Mouse (Mus musculus) embryo, embryonic 9.5 days (tissue): Measurements from ENCODE around the gene Sell.
A peak's percentile ranks its signal among the peaks of the same experiment; 100 is the strongest.
"Not testable (repeated sequence)": the region's sequence is repeated elsewhere in the genome, so short reads cannot be mapped to it uniquely, and the experiment has no call there.

ENCODE experiments used
- DNase-seq: peaks from one replicate; pipeline ENCODE4 v3.0.0-alpha.2; 2017; ENCODE audit errors: extremely low spot score

Sell gene

DNA sequence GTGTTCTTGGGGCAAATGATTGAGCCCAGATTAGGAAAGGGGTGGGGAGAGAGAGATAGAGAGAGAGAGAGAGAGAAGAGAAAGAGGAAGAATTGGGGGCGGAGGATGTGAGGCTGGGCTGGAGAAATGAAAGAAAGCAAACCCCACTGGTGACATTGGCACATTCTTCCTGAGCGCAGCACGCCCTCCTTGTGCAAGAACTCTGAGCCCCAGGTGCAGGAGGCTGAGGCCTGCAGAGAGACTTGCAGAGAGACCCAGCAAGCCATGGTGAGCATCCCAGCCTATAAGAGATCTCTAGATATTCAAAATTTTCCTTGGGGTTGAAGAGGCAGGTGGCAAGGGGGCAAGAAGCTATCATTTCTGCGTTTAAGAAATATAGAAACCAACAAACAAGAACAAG, at the start of gene Sell:
TSS of gene Sell (plus strand) at position 58 of the 400 bp plus-strand sequence.
- DNase-seq, result no peak

DNA sequence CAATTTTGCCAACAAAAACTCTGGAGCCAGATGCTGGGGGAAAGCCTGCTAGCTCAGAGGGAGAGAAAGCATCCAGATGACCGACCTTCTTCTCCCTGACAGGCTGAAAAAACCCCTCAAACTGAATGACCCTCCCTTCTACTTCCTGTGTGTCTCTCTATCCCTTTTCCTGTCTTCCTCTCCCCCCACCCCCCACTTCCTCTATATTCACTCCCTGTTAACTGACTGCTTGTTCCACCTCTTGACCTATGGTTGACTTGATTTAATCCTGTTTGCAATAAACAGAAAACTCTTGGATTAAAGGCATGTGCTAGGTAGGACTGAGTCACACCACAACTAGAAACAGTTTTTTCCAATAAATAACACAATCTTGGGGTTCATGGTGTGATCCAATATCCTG, 47.2 kb upstream of the Sell start:
- DNase-seq, result no peak

DNA sequence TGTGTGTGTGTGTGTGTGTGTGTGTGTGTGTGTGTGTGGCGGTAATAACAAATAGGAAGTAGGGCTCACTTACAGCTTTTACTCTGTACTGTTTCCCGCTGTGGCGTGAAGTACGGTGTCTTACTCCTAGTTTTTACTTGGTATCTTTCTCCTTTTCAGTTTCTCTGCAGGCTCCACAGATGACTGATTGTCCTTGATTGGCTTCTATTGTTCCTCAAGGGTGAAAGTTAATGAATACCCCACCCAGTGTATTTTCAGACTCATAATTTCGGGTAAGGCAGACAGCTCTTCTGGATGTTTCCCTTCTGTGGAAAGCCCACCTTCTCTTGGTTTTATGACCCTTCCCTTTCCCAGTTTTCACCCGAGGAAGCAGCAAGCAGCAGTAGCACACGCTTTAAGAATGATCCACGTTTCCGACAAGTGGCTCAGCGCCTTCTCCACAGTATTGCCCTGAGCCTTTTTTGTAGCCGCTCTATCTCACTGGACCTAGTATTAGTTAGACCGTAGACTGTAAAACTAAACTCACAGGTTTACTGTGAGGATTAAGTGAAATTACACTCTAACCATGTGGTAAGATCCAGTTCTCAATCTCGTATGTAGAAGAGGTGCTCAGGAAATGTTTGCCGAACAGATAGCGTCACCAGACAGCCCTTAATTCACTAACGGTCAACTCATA, 43.4 kb upstream of the Sell start:
- no peak for DNase-seq

DNA sequence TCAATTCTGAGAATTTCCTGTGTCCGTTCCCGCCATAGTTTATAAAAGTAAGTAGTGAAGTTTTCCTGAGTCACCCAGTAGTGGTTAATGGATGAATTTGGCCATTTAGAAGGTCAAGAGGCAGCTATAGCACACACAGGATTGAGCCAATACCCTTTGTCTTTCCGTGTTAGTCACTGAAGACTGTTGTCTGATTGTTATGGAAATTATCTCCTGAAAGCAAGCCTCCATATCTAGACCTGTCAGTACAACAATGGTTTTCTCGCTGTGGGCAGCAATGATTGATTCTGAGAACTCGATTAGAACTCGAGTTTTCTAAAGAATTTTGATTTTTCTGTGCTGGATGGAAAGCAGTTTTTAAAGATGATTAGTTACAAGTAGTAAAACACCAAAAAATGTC, 42.0 kb upstream of the Sell start:
- DNase-seq, result no peak

DNA sequence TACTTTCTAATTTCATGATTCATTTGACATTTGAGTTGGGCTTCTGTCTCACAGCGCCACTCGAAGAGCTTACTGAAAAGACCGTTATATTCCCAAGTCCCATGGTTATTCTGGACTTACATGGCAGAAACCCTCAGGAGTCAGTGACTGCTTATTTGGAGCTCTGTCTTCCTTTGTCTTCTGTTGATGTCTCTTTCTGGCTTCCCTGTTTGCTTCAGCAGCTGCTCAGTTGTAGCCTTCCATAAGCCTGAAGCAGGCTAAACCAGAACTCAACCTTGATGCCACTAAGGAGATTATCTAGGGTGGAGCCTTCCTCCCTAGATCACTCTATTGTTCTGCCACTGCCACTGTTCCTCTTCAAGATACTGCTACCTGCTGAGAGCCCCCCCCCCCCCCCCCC, 41.0 kb upstream of the Sell start:
- DNase-seq, result not testable (repeated sequence)

DNA sequence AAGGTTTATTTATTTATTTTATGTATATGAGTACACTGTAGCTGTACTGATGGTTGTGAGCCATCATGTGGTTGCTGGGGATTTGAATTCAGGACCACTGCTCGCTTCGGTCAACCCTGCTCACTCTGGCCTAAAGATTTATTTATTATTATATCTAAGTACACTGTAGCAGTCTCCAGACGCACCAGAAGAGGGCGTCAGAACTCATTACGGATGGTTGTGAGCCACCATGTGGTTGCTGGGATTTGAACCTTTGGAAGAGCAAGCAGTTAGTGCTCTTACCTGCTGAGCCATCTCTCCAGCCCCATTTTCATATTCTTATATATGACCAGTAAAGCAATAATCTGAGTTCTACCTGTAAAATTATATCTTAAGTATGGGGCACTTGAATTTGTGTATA, 39.7 kb upstream of the Sell start:
- not testable (repeated sequence) for DNase-seq

DNA sequence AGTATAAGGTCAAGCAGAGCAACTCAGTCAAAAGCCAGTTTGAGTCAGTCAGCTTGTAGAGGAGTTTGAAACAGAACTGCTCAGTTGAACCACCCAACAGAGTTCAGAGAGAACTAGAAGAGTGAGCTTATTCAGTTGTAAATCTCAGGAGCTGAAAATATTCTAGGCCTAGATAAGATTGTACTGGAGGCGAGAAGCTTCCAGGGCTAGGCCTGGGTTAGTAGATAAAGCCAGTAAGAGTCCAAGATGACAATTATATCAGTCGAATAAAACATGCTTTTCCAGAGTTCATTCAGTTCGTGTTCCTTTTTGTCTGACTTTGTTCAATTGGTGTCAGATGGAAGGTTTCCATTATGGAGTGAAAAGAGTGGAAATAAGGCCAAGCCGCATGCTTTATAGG, 36.1 kb upstream of the Sell start:
- DNase-seq, result no peak

DNA sequence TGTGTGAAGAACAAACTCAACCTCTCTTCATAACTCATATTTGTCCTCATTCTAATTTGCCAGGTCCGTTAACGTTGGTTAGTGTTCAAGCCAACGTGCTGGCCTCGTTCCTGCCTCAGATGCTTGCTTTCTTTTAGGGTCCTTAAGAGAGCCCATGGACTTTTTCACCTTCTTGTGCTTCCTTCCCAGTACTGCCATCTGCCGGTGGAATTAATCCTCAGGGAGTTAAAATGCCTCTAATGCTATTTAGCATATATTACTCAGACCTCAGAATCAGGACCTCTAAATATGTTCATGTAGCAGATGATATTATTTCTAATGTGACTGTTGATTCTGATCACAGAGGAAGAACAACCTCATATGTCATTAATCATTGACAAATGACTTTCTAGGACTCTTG, 34.4 kb upstream of the Sell start:
- no peak for DNase-seq

DNA sequence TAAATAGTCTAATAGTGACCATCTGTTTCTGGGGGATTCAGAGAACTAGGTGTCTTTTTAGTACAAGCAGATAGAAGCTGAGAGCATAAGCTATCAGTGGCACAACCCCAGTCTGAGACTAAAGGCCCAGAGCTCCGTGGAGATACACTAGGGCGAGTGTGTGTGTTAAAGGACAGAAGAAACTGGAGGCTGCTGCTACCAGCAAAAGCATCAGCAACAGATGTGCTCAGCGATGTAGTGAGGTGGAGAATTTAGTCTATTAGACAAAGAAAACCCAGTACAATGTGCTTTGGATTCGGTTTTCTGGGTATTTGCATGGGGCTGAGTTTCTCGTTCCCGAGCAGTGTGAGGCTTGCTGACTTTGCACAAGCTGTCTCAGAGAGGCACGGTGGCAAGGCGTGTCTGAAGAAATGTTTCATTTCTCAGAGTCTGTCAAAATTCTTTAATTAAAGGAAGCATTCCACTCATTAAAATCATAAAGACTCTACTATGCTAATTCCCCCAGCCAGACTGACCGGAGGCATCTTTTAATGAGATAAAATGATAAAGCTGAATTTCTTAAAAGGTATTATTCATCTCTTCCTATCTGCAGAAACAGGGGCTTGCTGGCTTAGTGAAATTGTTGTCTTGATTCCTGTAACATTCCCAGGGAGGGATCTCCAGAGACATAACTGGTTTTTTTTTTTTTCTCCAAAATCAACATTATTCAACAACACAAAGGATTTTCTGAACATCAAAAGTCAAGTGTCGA, 21.2 kb upstream of the Sell start:
- DNase-seq, result no peak

DNA sequence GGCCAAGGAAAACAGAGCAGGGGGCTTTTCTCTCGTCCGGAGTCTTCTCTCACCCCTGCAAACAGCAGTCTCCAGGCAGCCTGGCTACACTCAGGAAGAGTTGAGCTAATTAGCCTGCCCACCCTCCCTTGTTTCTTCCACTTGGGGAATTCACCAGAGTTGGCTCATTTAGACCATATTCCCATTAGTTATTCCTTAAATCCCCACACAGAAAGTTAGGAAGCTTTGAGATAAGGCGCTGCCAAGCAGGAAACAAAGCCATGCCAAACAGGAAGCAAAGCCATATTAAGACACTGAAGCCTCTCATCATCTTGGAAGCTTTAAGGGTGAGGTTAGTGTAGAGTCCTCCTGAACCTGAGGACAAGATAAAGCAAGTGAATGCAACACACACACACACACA, 18.2 kb upstream of the Sell start:
- DNase-seq, result no peak

DNA sequence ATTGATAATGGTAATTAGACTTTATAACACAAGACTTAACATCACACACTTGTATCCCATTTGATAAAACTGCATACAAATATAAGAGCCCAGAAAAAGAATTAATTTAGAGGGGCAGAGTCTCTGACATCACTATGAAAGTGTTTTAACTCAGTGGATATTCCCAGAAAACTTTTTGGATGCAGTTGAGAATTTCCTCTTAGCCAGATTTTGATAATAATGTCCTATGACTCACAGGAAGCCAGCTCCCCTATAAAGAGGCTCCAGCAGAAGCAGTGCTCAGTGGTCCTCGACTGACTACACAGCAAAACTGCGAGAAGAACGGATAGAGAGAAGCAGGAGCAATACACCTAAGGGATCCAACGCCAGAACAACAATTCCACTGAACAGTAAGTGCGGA, 13.8 kb upstream of the Sell start, which contains the start of gene Sele:
TSS of gene Sele (plus strand) at position 301 of the 400 bp plus-strand sequence.
- no peak for DNase-seq

DNA sequence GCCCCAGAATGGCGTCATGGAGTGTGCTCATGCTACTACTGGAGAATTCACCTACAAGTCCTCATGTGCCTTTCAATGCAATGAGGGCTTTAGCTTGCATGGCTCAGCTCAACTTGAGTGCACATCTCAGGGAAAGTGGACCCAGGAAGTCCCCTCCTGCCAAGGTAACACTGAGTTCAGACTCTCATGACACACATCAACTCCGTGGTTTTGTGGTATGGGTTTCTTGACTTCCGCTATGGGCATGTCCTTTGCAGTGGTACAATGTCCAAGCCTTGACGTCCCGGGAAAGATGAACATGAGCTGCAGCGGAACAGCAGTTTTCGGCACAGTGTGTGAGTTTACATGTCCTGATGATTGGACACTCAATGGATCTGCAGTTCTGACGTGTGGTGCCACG, 8.2 kb upstream of the Sell start:
- DNase-seq, result no peak

DNA sequence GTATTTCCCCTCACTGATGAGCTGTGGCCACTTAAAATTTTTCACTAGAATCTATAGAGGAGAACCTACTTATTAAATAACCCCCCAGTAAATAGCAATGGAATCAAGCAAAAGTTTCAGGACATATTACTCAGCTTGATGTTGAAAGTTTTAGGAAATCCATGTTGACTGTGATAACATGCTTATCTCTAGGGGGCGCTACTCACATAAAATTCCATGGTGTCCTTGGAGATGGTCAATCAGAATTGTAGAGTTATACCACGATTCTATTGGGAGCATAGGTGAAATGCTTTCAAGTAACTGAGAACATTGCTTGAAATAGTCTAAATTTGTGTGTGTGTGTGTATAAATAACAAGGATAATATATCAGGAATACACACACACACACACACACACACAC, 7.0 kb upstream of the Sell start:
- DNase-seq, result no peak

DNA sequence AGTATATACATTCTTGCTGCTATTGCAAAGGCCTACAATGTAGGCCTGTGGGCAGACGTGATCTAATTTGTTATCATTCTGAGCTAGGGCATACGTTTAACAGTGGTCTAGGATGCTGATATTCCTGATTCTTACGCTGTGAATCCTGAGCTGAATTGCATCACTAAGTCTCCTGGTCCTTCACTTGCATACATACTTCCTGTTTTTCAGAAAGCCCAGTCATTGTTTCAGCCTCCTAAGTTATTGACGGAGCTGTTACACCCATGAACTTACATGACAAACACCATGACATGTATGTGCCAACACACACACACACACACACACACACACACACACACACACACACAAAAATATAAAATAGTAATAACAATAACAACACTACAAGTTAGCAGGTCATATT, 1.7 kb upstream of the Sell start:
- no peak for DNase-seq

DNA sequence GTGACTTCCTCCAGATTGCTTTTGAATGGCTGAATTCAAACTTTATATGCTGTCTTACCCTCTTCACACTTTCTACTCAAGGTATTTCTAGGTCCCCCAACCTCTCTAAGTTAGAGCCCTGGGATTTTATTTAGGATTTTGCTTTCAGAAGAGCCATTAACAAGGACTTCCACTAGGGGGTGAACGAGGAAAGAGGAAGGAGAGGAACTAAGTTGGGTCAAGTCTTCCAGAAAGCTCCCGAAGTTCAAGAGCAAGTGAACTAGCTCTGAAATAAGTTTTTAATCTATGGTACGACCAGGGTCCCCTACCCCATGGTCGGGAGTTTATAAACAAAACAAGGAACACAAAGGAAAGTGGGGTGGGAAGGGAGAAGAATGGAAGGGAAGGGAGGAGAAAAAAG, 504 bp upstream of the Sell start:
- DNase-seq, result peak; percentile 5

DNA sequence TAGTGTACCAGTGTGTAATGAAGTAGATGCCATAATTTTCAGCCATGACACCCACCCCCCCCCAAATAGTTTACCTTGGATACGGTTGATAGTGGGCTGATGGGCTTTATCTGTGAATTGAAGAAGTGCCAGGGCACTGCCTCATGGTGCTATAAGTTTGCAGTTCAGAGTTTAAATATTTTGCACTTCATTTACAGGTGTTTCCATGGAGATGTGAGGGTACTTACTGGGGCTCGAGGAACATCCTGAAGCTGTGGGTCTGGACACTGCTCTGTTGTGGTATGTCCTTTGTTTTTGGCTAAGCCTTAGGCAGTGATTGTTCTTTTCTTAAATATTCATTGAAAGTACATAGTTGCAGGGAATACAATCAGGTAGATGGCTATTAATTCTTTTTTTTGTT, 1.1 kb downstream of the Sell start:
- no peak for DNase-seq

DNA sequence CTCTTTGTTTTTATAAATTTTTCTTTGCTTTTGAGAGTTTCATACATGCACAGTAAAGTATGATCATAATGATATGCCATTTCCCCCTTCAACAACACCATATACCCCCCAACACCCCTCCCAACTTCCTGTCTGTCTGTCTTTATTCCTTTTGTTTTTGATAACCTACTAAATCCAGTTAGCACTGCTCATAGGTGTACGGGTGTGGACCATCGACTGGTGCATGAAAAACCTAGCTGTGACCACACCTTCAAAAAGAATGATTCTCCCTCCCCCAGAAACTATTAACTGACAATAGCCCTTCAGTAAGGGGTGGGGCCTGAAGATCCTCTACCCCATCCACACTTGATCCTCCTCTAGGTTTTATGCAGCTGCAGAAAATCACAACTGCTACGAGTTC, 2.0 kb downstream of the Sell start:
- no peak for DNase-seq

DNA sequence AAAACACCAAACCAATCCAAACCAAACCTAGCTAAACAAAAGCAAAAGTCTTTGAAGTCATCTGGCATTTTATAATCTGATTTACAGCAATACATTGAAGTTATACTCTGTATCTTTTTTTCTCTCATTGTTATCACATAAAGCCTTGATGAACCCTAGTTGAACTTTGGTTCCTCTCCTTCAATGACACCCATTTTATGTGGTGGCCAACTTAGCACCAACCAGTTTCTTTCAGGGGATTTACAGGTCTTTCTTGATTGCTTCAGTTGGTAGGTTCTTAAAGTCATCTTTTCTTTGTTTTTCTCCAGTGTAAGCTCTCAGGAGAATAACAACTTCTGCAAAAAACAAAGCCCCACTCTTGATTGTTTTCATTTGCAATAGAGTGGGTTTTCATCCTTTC, 7.5 kb downstream of the Sell start:
- no peak for DNase-seq

DNA sequence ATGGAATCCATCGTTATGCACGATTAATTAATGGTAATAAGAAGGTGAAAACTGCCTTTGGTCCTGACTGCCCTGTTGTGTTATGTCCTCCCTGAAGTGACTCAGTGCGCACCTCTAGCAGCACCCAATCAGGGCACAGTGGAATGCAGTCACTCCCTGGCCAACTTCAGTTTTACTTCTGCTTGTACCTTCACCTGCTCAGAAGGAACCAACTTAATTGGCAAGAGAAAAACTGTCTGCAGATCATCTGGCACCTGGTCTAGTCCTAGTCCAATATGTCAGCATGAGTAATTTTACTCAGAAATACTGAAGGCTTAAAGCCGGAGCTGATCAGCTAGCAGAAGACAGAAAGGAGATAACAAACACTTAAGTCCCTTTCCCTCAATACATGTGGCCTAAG, 8.7 kb downstream of the Sell start:
- DNase-seq, result no peak

DNA sequence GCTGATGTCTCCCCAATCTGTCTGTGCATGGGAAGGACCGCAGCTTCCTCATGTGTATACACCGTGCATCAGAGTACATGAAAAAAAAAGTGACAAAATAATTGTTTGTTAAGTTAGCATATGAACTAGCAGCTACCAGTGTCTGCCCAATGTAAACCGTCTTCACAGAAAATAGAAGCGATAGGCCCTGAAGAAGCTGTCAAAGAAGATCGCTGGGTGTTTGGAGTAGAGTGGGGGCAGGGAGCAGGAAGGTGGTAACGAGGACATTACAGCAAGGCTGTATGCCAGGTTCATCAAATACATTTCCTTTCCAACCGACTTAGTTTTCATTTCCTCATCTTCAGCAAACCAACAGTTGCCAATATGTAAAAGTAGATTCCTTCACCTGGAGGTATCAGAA, 9.3 kb downstream of the Sell start:
- no peak for DNase-seq

DNA sequence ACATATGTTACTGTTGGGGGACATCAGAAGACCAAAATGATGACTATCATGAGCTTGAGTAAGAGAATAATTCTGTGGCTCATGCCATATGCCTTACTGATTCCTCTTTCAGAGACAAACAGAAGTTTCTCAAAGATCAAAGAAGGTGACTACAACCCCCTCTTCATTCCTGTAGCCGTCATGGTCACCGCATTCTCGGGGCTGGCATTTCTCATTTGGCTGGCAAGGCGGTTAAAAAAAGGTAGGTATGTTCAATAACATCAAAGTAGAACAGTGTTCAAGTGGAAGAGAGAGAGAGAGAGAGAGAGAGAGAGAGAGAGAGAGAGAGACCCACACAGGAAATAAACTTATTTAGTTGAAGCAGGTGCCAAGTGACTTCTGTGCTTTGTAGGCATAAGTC, 10.2 kb downstream of the Sell start:
- no peak for DNase-seq

DNA sequence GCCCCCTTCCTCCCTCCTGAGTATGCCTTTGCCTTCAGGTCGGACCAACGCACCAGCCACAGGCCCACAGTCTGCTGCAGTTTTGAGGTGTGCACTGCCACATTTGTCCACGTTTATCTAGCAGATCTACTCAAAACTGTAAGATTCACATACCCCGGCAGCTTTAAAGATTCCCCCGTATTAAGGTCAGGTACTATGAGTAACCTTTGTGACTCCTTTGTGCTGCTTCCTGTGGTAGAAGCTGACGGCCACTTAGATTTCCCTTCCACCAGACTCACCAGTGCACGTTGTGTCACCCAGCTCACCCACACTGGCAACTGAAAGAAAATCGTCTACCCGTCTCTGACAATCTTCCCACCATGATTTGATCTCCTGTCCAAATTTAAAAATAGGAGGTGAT, 11.3 kb downstream of the Sell start:
- no peak for DNase-seq

DNA sequence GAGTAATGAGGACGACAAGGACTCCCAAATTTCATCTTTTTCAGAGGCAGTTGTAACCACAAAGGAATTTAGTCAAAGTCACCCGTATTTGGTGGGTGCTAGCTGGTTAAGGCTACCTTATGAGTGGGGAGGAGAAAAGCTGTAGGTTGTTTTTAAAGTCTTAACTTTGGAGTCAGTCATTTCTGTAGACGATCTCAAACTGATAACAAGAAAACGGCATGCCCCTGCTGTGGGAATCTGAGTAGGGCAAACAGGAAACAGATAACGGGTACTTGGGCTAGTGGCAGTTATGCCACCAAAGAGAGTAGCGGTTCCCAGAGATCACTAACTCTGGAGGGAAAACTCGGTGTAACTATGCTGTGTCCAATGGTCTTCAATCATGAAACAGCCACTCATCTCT, 12.0 kb downstream of the Sell start:
- no peak for DNase-seq
